Mouse (Mus musculus) ES-Bruce4 (cell line): Measurements from ENCODE around the gene Akap11. TPM values are rescaled to one million over a fixed set of nuclear protein-coding genes. Genes with fewer than 3 reads are reported as not detected.

Experiments used
- H3K27ac ChIP-seq: 2 replicates; pipeline ENCODE4 v1.5.1; 2012; ENCODE audit warnings: low read length, inconsistent platforms; ENCODE audit not compliant: insufficient read depth
- H3K27me3 ChIP-seq: 2 replicates; pipeline ENCODE4 v1.6.1; 2012; ENCODE audit warnings: mild to moderate bottlenecking, low read length, inconsistent platforms; ENCODE audit not compliant: control insufficient read depth, poor library complexity, insufficient read depth, severe bottlenecking
- H3K36me3 ChIP-seq: 2 replicates; pipeline ENCODE4 v1.6.1; 2012; ENCODE audit warnings: inconsistent platforms, mild to moderate bottlenecking, low read length, moderate library complexity; ENCODE audit not compliant: control insufficient read depth, poor library complexity, insufficient read depth, severe bottlenecking
- H3K4me1 ChIP-seq: one replicate; pipeline ENCODE4 v1.8.1; 2011; ENCODE audit warnings: low read length; ENCODE audit not compliant: control insufficient read depth, insufficient read depth
- H3K4me3 ChIP-seq: 2 replicates; pipeline ENCODE4 v1.5.1; 2011; ENCODE audit warnings: low read depth, mild to moderate bottlenecking, low read length
- H3K9ac ChIP-seq: 2 replicates; pipeline ENCODE4 v1.6.1; 2012; ENCODE audit warnings: low read depth, mild to moderate bottlenecking, inconsistent platforms; ENCODE audit not compliant: poor library complexity, severe bottlenecking
- H3K9me3 ChIP-seq: replicated peaks from 2 replicates; pipeline ENCODE4 v1.6.1; 2012; ENCODE audit warnings: mild to moderate bottlenecking, low read length, inconsistent platforms; ENCODE audit not compliant: control insufficient read depth, poor library complexity, insufficient read depth, severe bottlenecking
- CTCF ChIP-seq: IDR thresholded peaks from one replicate; pipeline ENCODE4 v1.8.1; 2011; ENCODE audit warnings: low read depth, low read length
- EP300 ChIP-seq: IDR thresholded peaks from 2 replicates; pipeline ENCODE4 v1.6.1; 2011; ENCODE audit warnings: low read depth, low read length; ENCODE audit not compliant: insufficient read depth
- POLR2A ChIP-seq: IDR thresholded peaks from one replicate; pipeline ENCODE4 v1.8.1; 2011; ENCODE audit warnings: low read length; ENCODE audit not compliant: insufficient read depth
- polyA plus RNA-seq: library from polyadenylated mRNA; stranded (reverse); fragments of >200 nt; gene quantifications from 2 replicates; pipeline ENCODE4 v1.2.4, GENCODE M21; 2011; ENCODE audit warnings: low read depth; ENCODE audit not compliant: missing spikeins, insufficient read depth, insufficient read length

Akap11 gene
- polyA plus RNA-seq = 18.5 and 20.8 TPM in 2 replicates

GRCm38 (mm10) chr14:78536281-78537165 is at the start of gene Akap11:
Gene Akap11 (minus strand): TSS chr14:78536808.
- no peaks in the 10 kb centered on the region for H3K36me3 ChIP-seq
- TF ChIP-seq CTCF = no peak
- no peak for TF ChIP-seq POLR2A
- TF ChIP-seq EP300 = no peak
- H3K4me3 ChIP-seq = peak within 1 kb of the TSS; percentile 55
- H3K4me1 ChIP-seq = peaks cover 6% of the 10 kb centered on the region
- 0 out of 2 replicates have a peak within 1 kb of the TSS, but pooled peaks have one; percentile 17 for H3K27ac ChIP-seq
- H3K9ac ChIP-seq = peak within 1 kb of the TSS; percentile 42
- H3K9me3 ChIP-seq = no peaks in the 10 kb centered on the region
- H3K27me3 ChIP-seq = no peaks in the 10 kb centered on the region

DNA sequence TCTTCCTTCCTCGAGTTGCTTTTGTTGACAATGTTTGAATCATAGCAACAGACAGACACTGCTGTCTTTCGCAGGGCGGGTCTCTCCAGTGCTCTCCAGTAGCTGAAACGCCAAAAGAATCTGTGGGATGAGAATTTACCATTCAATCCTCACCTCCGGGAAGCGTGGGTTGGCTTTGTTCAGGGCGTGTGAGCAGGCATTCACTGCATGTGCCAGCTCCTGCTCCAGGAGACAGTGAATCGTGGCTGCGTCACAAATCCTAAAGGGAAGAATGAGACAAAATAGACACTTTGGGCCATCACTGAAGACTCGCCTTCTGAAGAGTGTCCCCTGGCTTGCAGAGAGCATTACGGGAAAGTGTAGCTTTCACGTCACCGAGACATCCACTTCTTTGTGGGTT is 47.6 kb upstream of the Akap11 start:
- H3K36me3 ChIP-seq = 0 out of 2 replicates have a peak, but pooled peaks cover 7% of the 10 kb centered on the region
- H3K27ac ChIP-seq = no peak overlapping the region
- TF ChIP-seq CTCF (no peak), POLR2A (no peak), EP300 (no peak)
- no peaks in the 10 kb centered on the region for H3K27me3 ChIP-seq
- H3K9me3 ChIP-seq = no peaks in the 10 kb centered on the region
- no peak overlapping the region for H3K9ac ChIP-seq
- H3K4me1 ChIP-seq = no peaks in the 10 kb centered on the region
- no peak overlapping the region for H3K4me3 ChIP-seq

GRCm38 (mm10) chr14:78583168-78583567 is 46.6 kb upstream of the Akap11 start:
- Histone ChIP-seq H3K4me1 (no peaks in the 10 kb centered on the region), H3K9ac (no peak overlapping the region), H3K9me3 (no peaks in the 10 kb centered on the region), H3K27me3 (no peaks in the 10 kb centered on the region), H3K4me3 (no peak overlapping the region), H3K27ac (no peak overlapping the region), H3K36me3 (0 out of 2 replicates have a peak, but pooled peaks cover 7% of the 10 kb centered on the region)
- TF ChIP-seq POLR2A (no peak), EP300 (no peak), CTCF (no peak)

DNA sequence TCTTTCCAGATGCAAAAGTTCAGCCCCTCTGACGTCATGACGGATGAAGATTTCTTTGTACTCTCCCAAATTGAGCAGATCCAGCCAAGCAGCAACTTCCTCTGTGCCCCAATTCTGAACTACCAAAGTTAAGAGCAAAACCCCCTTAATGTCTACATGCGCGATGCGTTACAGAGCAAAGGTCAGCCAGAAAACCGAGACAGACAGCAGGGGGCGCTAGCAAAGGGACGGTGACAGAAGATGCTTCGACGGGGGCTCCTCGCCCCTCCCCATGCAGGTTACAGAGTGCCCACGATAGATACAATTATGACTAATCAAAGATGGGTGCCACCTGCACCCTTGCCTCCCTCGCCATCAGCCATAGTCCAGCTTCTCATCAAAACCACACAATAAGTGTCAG is 39.3 kb upstream of the Akap11 start:
- Histone ChIP-seq H3K27me3 (no peaks in the 10 kb centered on the region), H3K9me3 (no peaks in the 10 kb centered on the region), H3K36me3 (no peaks in the 10 kb centered on the region), H3K27ac (no peak overlapping the region), H3K9ac (no peak overlapping the region), H3K4me3 (no peak overlapping the region), H3K4me1 (no peaks in the 10 kb centered on the region)
- TF ChIP-seq CTCF (peak; percentile 77), POLR2A (no peak)

DNA sequence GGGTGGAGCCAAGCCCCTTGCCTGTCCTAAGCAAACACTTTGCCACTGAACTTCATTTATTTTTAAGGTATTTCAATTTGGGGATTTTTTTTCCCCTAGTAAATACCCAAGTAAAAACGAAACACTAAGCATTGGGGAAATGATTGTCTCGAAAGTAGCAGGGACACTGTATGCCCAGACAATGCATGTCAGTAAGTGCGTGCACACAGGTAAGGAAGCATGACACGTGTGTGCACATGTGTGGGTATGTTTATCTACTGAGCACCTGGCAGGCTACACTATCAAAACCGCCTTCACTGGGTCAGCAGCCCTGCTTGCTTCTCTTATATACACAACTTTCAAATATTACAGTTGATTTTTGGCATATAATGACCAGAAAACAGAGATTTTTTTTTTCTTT is 31.8 kb upstream of the Akap11 start:
- Histone ChIP-seq H3K27ac (no peak overlapping the region), H3K9ac (no peak overlapping the region), H3K4me1 (no peaks in the 10 kb centered on the region), H3K9me3 (no peaks in the 10 kb centered on the region), H3K36me3 (0 out of 2 replicates have a peak, but pooled peaks cover 3% of the 10 kb centered on the region), H3K27me3 (no peaks in the 10 kb centered on the region), H3K4me3 (no peak overlapping the region)
- no peak for TF ChIP-seq POLR2A
- no peak for TF ChIP-seq CTCF
- no peak for TF ChIP-seq EP300

GRCm38 (mm10) chr14:78566431-78566830 is 29.8 kb upstream of the Akap11 start:
- no peaks in the 10 kb centered on the region for H3K27me3 ChIP-seq
- no peak overlapping the region for H3K9ac ChIP-seq
- H3K36me3 ChIP-seq = 0 out of 2 replicates have a peak, but pooled peaks cover 3% of the 10 kb centered on the region
- no peaks in the 10 kb centered on the region for H3K4me1 ChIP-seq
- no peak overlapping the region for H3K27ac ChIP-seq
- no peak for TF ChIP-seq POLR2A
- no peak for TF ChIP-seq CTCF
- TF ChIP-seq EP300 = no peak
- no peaks in the 10 kb centered on the region for H3K9me3 ChIP-seq
- H3K4me3 ChIP-seq = no peak overlapping the region
